Mouse (Mus musculus) urinary bladder, adult 18-20 months (tissue): Measurements from ENCODE around the gene Actrt2.
A peak's percentile ranks its signal among the peaks of the same experiment; 100 is the strongest.

Experiments used
- DNase-seq, 2 experiments: peaks; one replicate each; pipeline ENCODE4 v3.0.0; 2022; ENCODE audit warnings: low spot score in 2 of 2, mixed read lengths in 2 of 2

Gene Actrt2

DNA sequence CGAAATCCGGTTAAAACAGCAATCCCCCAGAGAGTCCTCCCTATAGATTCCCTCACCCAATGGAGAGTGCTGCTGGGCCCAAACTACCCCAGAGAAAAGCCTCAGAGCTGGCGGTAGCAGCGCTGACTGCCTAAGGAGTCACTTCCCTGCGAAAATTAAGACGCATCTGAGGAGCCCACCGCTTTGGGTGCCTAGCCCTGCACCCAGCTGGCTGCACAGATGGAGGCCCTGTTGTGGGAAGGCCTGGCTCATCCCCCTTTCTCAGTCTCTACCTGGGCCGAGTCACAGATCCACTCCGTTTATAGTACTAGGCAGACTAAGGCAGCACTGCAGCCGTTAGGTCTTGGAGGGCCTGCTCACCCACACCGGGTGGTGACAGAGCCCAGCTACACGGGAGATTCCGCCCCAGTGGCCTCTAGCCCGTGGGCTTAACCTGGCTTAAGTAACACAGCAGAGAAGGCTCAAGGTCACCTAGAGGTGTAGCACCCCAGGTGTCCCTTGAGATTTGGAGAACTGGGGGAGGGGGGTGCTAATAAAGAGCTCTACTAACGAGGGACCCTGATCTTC lies 29.3 kb downstream of the Actrt2 start:
- DNase-seq: no peak

DNA sequence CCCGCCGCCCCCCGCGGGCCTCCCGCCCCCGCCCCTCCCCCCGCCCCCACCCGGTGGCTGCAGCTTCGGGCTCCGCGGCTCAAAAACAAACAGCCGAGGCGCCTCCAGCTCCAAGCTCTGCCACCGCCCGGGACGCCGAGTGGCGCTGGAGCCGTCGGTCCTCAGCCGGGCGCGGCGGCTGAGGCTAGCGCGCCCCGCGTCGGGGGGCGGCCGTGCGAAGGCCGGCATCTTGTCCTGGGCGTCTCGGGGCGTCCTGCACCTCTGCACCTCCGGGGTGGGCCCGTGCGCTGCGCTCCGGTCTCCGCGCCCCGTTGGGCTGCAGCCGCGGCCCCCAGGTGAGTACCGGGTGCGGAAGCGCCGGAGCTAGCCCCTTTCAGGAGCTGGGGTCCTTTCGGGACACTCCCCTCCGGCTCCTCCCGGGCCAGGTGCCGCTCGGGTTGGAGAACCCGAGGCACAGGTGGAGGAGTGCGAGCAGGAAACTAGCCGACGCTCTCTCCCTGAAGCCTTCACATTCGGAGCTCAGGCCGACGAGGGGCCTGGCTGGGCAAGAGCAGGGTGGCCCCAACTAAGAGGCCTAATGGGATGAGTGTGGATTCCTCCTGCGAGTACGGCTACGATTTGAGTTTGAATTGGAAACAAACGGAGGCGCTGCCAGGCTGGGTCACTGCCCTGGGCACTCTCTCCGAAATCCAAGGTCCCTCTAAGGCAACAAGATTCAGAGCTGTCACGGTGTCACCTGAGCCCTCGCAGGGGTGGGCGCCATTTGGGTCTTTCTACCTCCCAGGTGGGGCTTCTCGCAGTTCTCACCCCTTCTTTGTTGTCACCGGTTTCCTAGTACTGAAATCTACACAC lies 30.0 kb downstream of the Actrt2 start:
- no peak for DNase-seq

DNA sequence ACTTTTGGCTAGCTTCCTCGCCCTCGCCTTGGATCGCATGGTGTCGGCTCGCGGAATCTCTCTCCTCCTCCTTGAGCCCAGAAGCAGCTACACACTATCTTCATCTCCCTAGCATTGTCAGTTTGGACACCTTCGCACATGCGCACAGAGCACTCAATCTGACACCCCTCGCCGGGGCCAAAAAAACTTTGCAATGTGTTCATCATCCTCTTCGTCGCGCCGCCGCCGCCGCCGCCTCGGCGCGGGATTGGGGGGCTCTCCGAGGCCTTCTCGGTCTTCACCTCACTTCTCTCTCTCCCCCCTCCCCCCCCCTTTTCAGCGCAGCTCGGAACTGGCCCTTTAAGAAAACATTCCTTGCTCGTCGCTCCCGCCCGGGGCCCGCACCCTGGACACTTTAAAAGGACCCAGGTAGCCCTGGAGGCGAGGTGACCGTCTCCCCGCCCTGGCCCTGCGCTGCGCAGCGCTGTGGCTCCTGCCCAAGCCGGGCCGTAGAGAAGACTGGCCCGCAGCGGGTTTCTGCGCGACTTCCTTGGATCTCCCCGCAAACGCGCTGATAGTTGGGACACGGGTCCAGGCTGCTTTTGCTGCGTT lies 30.9 kb downstream of the Actrt2 start, which contains the start of gene Prdm16:
Gene Prdm16 (minus strand): TSS at position 153 of the 591 bp plus-strand sequence.
- DNase-seq: peak in 1 of 2 experiments; percentile 50

DNA sequence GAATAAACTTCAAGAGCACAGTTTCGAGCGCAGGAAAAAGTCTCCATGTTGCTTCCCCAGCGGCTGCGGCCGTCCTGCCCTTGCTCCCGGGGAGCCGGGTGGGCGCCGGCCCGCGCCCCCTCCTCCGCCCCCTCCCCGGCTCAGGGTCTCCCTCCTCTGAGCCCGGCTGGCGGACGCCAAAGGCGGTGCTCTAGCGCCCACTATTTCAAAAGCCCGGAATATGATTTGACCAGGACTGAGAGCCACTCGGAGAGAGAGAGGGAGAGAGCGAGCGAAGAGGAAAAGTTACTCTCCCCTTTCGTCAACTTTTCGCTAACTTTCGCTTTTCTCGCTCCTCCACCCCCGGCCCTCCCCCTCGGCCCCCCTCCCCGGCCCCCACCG lies 31.6 kb downstream of the Actrt2 start:
- DNase-seq: peak in 1 of 2 experiments; percentile 23

DNA sequence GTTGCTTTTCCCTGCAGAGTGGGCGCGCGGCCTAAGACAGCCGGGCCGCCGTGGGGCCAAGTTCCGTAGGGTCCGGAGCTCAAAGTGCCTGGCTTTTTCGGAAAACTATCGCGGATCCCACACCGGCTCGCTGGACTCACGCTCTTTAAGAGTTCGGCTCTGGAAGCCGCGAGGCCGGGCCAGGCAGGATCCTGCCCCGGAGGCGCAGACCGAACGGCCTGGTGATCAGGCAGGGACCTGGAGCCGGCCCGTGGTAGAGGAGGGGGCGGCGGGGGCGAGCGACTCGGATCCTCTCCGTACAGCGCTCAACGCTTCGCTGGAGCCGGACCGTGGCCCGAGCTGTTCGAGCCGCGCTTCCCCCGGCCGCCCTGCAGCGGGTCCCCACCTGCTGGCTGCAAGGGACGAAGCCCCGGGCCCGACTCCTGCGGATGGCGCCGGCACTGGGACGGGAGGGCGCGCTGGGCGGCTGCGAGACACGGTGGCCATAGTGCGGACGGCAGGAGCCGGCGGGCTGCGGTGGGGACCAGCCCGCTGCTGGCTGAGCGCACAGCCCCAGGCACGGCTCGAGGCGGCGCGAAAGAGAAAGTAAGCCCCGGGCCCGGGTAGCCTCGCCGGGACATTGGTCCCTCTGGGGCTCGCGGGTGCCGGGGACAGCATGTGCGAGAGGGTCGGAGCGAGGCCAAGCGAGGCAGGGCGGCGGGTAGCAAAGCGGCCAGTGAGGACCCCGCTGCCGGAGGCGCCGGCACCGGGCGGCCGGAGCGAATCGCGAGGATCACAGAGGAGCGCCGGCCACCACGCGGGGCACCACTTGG lies 32.2 kb downstream of the Actrt2 start:
- peak; percentile 16 to 71 for DNase-seq

DNA sequence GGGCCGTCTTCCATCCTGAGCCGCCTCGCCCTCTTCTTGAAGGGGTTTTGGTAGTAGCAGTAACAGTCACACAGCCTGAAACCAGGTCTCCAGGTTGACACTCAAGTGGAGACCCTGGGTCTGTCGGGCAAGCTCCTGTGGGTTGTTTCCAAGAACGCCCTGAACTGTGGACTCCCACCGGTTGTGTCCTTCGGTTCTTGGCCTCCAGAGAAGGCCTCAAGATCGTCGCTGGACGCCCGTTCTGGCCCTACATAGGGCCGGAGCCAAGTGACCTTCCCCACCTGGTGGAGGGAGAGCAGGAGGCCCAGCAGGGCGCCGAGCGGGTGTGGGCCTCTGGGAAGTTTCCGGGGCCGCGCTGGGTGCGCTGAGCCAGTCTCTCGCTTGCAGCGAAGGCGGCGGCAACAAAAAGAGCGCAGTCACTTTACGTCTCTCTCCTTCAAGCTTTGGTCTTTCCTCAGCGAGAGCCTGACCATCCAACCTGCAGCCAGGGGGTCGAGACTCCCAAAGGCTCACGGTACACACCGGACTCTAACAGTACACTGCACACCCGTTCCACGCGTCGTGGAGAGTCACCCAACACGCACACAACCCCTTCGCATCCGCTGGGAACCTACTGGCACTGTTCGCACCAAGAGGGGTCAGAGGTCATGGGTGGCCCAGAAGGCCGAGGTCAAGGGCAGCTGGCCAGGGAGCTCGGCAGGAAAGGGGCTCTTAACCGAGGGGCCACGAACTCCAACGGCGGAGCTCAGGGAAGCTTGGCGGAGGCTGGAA lies 33.0 kb downstream of the Actrt2 start:
- DNase-seq: no peak

DNA sequence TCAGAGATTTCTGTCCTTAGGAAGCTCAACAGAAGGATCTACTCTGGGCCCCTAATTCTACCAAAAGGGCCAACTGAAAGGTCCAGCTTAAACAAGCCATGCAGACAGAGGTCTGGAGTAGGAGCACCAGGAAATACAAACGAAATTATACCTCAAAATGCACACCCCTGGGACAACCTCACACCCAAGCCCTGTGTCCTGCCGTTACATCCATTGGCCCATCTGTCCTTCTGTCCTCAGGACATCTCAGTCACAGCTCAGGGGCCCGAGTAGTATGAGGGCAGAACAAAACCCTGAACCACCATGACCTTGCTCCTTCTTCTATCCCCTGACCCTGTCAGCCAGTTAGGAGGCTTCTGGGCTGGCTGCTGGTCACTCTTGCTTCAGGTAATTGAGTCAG lies 33.7 kb downstream of the Actrt2 start:
- no peak for DNase-seq

DNA sequence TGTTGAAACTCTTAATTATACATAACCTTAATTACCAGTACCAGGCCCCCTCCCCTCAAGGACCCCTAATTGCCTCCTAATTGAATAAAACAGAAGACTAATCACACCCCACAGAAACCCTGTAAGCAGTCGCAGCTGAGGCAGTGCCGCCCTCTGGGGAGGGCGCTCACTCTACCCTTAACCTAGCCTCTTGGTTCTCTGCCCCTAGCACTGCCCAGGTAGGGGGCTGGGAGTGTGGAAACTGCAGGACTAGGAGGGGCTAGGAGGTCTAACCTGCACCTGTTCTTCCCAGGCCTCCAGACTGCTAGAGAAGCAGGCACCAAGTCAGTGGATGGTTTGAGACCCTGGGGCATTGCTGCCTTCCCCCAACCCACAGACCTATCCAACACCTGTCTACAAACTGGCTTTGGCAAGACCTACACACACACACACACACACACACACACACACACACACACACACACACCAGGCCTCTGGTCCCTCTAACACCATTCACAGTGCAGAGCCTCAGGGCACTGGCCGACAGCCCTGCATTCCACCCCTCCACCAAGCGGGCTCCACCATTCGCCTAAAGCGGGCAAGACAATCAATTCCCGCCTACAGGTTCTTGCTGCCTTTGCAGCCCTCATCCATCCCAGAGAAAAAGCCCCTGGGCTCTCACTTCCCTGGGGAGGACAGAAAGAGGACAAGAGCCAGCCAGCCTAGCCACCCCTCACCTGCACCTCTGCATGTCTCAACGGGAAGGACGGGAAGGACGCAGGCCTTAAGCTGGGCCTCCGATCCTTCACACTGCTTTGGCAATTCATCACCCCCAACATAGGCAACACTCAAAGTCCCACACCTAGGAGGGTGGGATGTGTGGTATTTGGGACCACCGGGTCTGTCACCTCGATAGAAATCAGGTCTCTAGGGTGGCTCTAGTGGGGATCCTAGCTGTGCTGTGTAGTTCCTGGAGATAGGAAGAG lies 34.6 kb downstream of the Actrt2 start:
- no peak for DNase-seq

DNA sequence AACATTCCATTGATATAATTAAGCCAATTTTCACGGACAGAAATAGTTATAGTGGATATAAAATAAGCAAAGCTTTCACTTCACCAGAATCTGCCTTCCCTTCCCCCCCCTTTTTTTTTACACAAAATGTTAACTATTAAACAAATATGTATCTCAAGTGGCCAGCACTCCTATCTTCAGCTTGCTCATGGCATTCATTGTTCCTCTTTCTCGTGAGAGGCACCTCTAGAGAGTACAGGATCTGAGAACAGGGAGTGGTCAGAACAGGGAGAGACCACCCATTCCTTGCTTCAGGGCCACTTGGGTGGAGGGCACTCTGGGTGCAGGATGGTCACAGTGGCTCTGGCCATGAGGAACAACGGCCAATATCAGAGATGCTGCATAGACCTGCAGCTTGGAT lies 36.9 kb downstream of the Actrt2 start:
- DNase-seq: no peak

DNA sequence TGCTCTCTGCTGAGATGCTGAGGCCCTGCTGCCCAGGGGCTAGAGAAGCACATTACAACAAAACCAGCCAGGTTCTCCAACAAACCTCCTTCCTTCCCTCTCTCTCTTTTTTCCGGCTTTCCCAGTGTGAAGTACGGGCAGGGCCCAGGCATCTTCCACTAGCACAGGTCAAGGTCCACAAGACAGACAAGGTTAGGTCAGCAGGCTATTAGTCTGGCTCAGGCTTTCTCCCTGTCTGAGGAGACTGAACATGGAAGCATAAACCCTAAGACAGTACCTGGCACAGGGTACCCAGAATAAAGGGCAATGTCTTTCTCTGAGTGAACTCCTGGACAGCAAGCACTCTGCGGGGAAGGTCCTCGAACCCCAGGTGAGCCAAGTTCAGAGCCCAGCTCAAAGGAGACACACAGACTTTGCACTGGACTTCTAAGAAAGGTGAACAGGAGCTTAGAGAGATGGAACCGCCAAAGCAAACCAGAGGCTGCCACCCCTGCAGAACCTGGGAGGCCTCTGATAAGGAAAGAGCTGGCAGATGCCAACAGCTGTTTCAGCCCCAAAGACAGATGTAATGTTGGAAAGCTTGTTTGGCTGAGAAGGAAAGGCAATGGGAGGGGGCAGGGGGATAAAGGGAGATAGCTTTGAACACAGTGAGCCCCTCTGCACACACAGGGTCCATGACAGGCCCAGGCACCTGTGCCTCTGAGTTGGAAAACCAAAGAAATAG lies 40.1 kb downstream of the Actrt2 start:
- DNase-seq: no peak

DNA sequence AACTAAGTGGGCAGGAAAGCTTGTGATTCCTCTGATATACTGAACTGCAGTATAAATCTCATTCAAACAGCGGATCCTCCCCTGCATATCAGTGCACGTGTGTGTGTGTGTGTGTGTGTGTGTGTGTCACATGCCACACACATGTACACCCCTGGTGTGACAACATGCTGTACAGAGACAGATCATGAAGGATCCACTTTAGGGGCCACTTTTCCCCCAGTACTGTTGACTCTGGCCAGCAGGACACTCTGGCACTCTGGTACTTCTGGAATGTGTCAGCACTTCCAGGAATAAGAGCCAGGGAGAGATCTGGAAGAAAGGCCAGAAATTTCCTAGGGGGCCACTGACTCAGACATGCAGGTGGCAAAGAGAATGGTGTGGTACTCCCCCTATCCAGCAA lies 41.4 kb downstream of the Actrt2 start:
- no peak for DNase-seq

DNA sequence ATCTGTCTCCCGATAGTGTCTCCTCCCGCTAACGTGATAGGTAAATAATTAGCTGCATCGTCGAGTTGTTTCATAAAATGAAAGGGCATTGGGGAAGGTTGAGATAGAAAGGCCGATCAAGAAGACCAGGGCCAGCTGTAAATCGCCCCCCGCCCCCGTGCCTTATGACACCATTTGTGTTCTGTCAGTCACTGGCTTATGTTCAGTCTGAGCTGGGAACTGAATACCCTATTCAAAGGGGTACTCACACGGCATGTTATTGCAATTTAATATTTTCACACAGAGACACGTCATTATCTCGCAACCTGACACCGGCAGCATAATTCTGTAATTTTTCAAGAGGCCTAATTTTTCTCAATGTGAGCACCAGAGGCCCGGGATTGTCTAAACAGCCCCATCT lies 42.0 kb downstream of the Actrt2 start:
- DNase-seq: no peak

DNA sequence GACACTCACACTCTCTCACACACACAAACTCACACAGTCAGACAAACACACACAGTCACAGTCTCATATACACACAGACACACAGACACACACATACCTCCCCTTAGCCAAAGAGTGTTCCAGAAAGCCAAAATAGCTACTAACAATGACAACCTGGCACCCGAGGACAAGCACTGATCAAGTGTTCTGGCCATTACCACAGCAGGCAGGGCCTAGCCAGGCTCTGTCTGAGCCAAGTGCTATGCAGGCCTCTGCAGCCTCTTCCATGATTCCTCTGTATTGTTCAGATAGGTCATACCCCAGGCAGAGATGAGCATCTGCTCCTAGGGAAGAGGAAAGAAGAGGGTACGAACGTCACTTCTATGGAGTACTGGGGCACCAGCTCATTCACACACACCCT lies 44.4 kb downstream of the Actrt2 start:
- no peak for DNase-seq

DNA sequence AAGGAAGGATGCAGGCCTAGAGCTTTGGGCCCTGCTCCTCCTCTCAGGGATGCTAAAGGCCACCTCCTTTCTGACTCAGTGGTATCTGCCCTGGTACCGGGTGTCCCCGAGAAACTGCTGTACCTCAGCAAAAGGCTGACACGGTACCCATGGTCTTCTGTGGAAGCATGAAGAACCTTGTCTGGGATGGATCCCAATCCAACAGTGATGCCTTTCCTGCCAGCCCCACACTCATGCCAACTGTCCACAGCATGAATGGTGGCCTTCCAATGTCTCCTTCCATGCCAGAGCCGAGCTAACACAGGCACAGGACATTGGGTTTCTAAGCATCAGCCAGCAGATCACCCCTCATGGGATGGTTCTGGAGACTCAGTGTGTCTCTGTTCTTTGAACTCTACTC lies 45.1 kb downstream of the Actrt2 start:
- no peak for DNase-seq
